ENCODE assay signal across 8 mouse cellular contexts in the genomic region with DNA sequence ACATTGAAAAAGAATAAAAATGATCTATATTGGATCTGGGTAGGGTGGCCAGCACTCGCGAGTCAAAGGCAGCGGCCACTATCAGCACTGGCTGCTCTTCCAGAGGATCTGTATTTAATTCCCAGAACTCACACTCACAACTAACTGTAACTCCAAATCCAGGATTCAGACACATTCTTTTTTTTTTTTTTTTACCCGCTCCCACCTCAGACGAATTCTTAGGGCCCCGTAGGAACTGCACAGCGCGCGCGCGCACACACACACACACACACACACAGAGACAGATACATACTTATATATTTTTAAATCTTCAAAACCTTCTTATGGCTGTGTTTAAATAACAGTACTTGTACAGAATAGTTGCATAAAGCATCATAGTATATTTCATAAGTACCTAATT. TPM values are rescaled to one million over a fixed set of nuclear protein-coding genes. Genes with fewer than 3 reads are reported as not detected.
DNase-seq lines count a peak whose midpoint lies in the region; ATAC-seq and TF ChIP-seq lines count a peak whose summit lies in the region.

No protein-coding gene starts in this region.

- intact Hi-C loops in left cerebral cortex, adult 2 months (cut with DNase I) = no loop called here

- peak overlapping the region; percentile 92 for H3K9ac ChIP-seq in forebrain, embryonic 14.5 days (ENCODE audit: low read length)
- H3K9ac ChIP-seq in liver, embryonic 12.5 days = peak overlapping the region; percentile 94

- peak; percentile 26; the same call in 1 of the 2 replicates for ATAC-seq in forebrain, embryonic 14.5 days
- ATAC-seq in liver, embryonic 12.5 days = no peak

- H3K27me3 ChIP-seq in forebrain, embryonic 14.5 days (replicated peaks; ENCODE audit: control insufficient read depth, insufficient read depth, low read length) = no peaks in the 10 kb centered on the region
- no peaks in the 10 kb centered on the region for H3K27me3 ChIP-seq in liver, embryonic 12.5 days (replicated peaks)

- H3K27ac ChIP-seq in left cerebral cortex, adult 2 months = peak overlapping the region; percentile 72
- no peak overlapping the region for H3K27ac ChIP-seq in bone marrow, adult 2 months (ENCODE audit: control insufficient read depth, insufficient read depth, low read depth, low read length, poor library complexity)
- H3K27ac ChIP-seq in forebrain, embryonic 14.5 days (ENCODE audit: low read depth, low read length) = no peak overlapping the region
- peak overlapping the region; percentile 99 for H3K27ac ChIP-seq in liver, embryonic 12.5 days

- peak overlapping the region; percentile 90 for H3K4me2 ChIP-seq in forebrain, embryonic 14.5 days (ENCODE audit: low read length)
- peak overlapping the region; percentile 87 for H3K4me2 ChIP-seq in liver, embryonic 12.5 days

- TF ChIP-seq CTCF in left cerebral cortex, adult 2 months (IDR thresholded peaks at IDR 0.05) = no peak
- TF ChIP-seq CTCF in bone marrow, adult 2 months (IDR thresholded peaks at IDR 0.05; ENCODE audit: control insufficient read depth, insufficient read depth, low read length) = no peak

- TF ChIP-seq POLR2A in bone marrow, adult 2 months (IDR thresholded peaks at IDR 0.05; ENCODE audit: borderline replicate concordance, control insufficient read depth, low read depth, low read length) = no peak

- no peaks in the 10 kb centered on the region; the same call in 1 of the 2 replicates for H3K4me1 ChIP-seq in bone marrow, adult 2 months (ENCODE audit: control insufficient read depth, insufficient read depth, low read length)
- H3K4me1 ChIP-seq in forebrain, embryonic 14.5 days (ENCODE audit: control insufficient read depth, insufficient read depth, low read length) = peaks cover 14% of the 10 kb centered on the region
- H3K4me1 ChIP-seq in liver, embryonic 12.5 days = peaks cover 36% of the 10 kb centered on the region

- peaks cover 24% of the 10 kb centered on the region for H3K36me3 ChIP-seq in forebrain, embryonic 14.5 days (ENCODE audit: control insufficient read depth, insufficient read depth, low read length)
- peaks cover 27% of the 10 kb centered on the region for H3K36me3 ChIP-seq in liver, embryonic 12.5 days

- 22% methylated on average over 11 of the region's 11 CpGs for WGBS in bone marrow, adult 2 months
- 25% methylated on average over 11 of the region's 11 CpGs for WGBS in forebrain, embryonic 14.5 days
- WGBS in liver, embryonic 12.5 days (ENCODE audit: insufficient replicate concordance) = 14% methylated on average over 11 of the region's 11 CpGs

- no peaks in the 10 kb centered on the region for H3K9me3 ChIP-seq in forebrain, embryonic 14.5 days (replicated peaks; ENCODE audit: control insufficient read depth, low read length)
- no peaks in the 10 kb centered on the region for H3K9me3 ChIP-seq in liver, embryonic 12.5 days (replicated peaks)

- H3K4me3 ChIP-seq in left cerebral cortex, adult 2 months = peak overlapping the region; percentile 84
- peak overlapping the region; percentile 83 for H3K4me3 ChIP-seq in bone marrow, adult 2 months (replicated peaks; ENCODE audit: control insufficient read depth, low read depth, low read length)
- peak overlapping the region; percentile 99 for H3K4me3 ChIP-seq in forebrain, embryonic 14.5 days (ENCODE audit: low read depth, low read length)
- peak overlapping the region; percentile 100 for H3K4me3 ChIP-seq in liver, embryonic 12.5 days

- DNase-seq in left cerebral cortex, adult 2 months (ENCODE audit: extremely low spot score in 1 of 2, low spot score in 2 of 2) = no peak
- DNase-seq in left cerebral cortex, adult 11 months (ENCODE audit: low spot score) = no peak
- DNase-seq in forebrain, embryonic 14.5 days (ENCODE audit: low spot score) = no peak
- peak; percentile 42 for DNase-seq in testis, postnatal 10 days (ENCODE audit: low spot score)
- DNase-seq in gastrocnemius, postnatal 25 days = no peak
- no peak for DNase-seq in gastrocnemius, adult 18-20 months (ENCODE audit: low spot score)

RNA-seq across cellular contexts. Expression of gene Atp13a1, which starts 0.6 kb away (rescaled TPM):
- total RNA-seq in left cerebral cortex, adult 2 months (2021) = 10 to 100 TPM; 37.2 to 38.5 TPM
- 22.2 and 44.4 TPM in 2 replicates for polyA plus RNA-seq in bone marrow, adult 2 months (2011; ENCODE audit: insufficient read depth, insufficient read length, low replicate concordance, missing spikeins)
- 31.4 and 41.6 TPM in 2 replicates for polyA plus RNA-seq in forebrain, embryonic 14.5 days (2014; fragmentation: Nextera tagmentation; extraction: Ambion mirVana)
- polyA plus RNA-seq in liver, embryonic 12.5 days (2016; fragmentation: Nextera tagmentation; extraction: Ambion mirVana) = 32.8 and 33.9 TPM in 2 replicates
- total RNA-seq in gastrocnemius, postnatal 25 days (2021) = 10 to 100 TPM in 1 of 2 experiments, 1 to 10 TPM in 1; 9.4 to 11.3 TPM
- total RNA-seq in gastrocnemius, adult 18-20 months (2021) = 1 to 10 TPM; 8.4 to 9.4 TPM

RNA-seq across cellular contexts. Expression of gene Zfp866, which starts 0.6 kb away (rescaled TPM):
- 10 to 100 TPM; 28.7 to 28.8 TPM for total RNA-seq in left cerebral cortex, adult 2 months (2021)
- polyA plus RNA-seq in bone marrow, adult 2 months (2011; ENCODE audit: insufficient read depth, insufficient read length, low replicate concordance, missing spikeins) = 10.6 and 13.5 TPM in 2 replicates
- polyA plus RNA-seq in forebrain, embryonic 14.5 days (2014; fragmentation: Nextera tagmentation; extraction: Ambion mirVana) = 37.4 and 42.2 TPM in 2 replicates
- polyA plus RNA-seq in liver, embryonic 12.5 days (2016; fragmentation: Nextera tagmentation; extraction: Ambion mirVana) = 10.9 and 12.3 TPM in 2 replicates
- total RNA-seq in gastrocnemius, postnatal 25 days (2021) = 10 to 100 TPM; 11.5 to 12.8 TPM
- total RNA-seq in gastrocnemius, adult 18-20 months (2021) = 10 to 100 TPM; 14.1 to 14.4 TPM

RNA-seq across cellular contexts. Expression of gene Gm20422, which starts 15.7 kb away (rescaled TPM):
- total RNA-seq in left cerebral cortex, adult 2 months (2021) = 1 to 10 TPM in 1 of 2 experiments, under 1 TPM in 1; 1.00 to 1.4 TPM
- 2.4 and 3.8 TPM in 2 replicates for polyA plus RNA-seq in bone marrow, adult 2 months (2011; ENCODE audit: insufficient read depth, insufficient read length, low replicate concordance, missing spikeins)
- polyA plus RNA-seq in forebrain, embryonic 14.5 days (2014; fragmentation: Nextera tagmentation; extraction: Ambion mirVana) = 0.36 and 1.4 TPM in 2 replicates
- polyA plus RNA-seq in liver, embryonic 12.5 days (2016; fragmentation: Nextera tagmentation; extraction: Ambion mirVana) = 0.32 TPM in 1 of 2 replicates, not detected in the other
- 1 to 10 TPM; 2.1 to 2.8 TPM for total RNA-seq in gastrocnemius, postnatal 25 days (2021)
- total RNA-seq in gastrocnemius, adult 18-20 months (2021) = 1 to 10 TPM; 3.2 to 3.3 TPM

RNA-seq across cellular contexts. Expression of gene Gmip, which starts 18.1 kb away (rescaled TPM):
- total RNA-seq in left cerebral cortex, adult 2 months (2021) = 10 to 100 TPM; 13.1 to 22.5 TPM
- polyA plus RNA-seq in bone marrow, adult 2 months (2011; ENCODE audit: insufficient read depth, insufficient read length, low replicate concordance, missing spikeins) = 45.7 and 112 TPM in 2 replicates
- polyA plus RNA-seq in forebrain, embryonic 14.5 days (2014; fragmentation: Nextera tagmentation; extraction: Ambion mirVana) = 16.0 and 26.1 TPM in 2 replicates
- polyA plus RNA-seq in liver, embryonic 12.5 days (2016; fragmentation: Nextera tagmentation; extraction: Ambion mirVana) = 5.4 and 6.6 TPM in 2 replicates
- total RNA-seq in gastrocnemius, postnatal 25 days (2021) = 1 to 10 TPM; 1.8 to 3.8 TPM
- total RNA-seq in gastrocnemius, adult 18-20 months (2021) = 1 to 10 TPM; 3.5 to 3.8 TPM

RNA-seq across cellular contexts. Expression of gene Lpar2, which starts 31.9 kb away (rescaled TPM):
- total RNA-seq in left cerebral cortex, adult 2 months (2021) = under 1 TPM; 0.41 to 0.75 TPM
- 1.3 and 3.8 TPM in 2 replicates for polyA plus RNA-seq in bone marrow, adult 2 months (2011; ENCODE audit: insufficient read depth, insufficient read length, low replicate concordance, missing spikeins)
- polyA plus RNA-seq in forebrain, embryonic 14.5 days (2014; fragmentation: Nextera tagmentation; extraction: Ambion mirVana) = 1.3 and 1.4 TPM in 2 replicates
- 0.12 and 0.20 TPM in 2 replicates for polyA plus RNA-seq in liver, embryonic 12.5 days (2016; fragmentation: Nextera tagmentation; extraction: Ambion mirVana)
- total RNA-seq in gastrocnemius, postnatal 25 days (2021) = under 1 TPM; 0.05 to 0.08 TPM
- total RNA-seq in gastrocnemius, adult 18-20 months (2021) = under 1 TPM; 0.05 to 0.07 TPM

Comparison
In these comparisons a context has a peak if more than half of its experiments do, and no peak if none do; other contexts are left out.
1. H3K27ac ChIP-seq: peak in left cerebral cortex, adult 2 months (single experiment) and liver, embryonic 12.5 days (single experiment); none in bone marrow, adult 2 months (single experiment) and forebrain, embryonic 14.5 days (single experiment).
2. Peak in every context shown above with its lines, with median percentiles within 50 percentile points of each other: H3K4me3 ChIP-seq.